Mouse (Mus musculus): Measurements from ENCODE around the gene Pde10a.

DNA sequence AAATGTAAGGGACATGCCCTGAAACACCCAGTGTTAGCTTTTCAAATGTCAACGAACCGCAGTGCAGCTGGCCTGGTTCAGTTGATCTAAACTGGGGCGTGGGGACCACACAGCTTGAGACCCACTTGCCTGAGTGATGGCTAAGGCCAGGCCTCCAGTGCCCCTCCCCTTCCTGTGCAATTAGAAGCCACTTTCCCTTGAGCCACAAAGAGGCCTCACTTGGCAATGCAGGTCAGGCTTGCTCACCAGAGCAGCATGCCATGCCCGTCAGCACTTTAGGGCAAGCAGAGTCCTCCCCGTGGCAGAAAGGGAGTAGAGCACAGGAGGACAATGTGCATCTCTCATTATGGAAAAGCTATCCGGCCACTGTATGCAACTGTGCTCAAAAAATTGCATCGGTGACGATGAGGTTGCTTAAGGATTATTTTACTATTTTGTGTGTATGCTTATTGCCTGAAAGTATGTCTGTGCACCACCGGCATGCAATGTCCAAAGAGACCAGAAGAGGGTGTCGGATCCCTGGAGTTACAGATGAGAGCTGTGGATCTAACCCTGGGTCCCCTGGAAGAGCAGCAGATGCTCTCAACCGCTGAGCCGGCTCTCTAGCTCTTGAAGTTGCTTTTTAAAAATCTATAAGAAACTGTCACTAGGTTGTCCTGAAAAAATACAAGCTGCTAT is 114.7 kb downstream of the Pde10a start:
- TF ChIP-seq CTCF (conservative IDR thresholded peaks at IDR 0.05; ENCODE audit: insufficient read depth, insufficient read length, low read depth, low read length) (peak; percentile 31; the same call in 1 of the 2 replicates), POLR2A (IDR thresholded peaks at IDR 0.05; ENCODE audit: low read depth, low read length) (no peak)
